Mouse (Mus musculus) c-Kit-positive CD71-positive TER-119-positive erythroid progenitor cells, embryonic 14.5 days (primary cell): ENCODE results near the gene Rpl18.

Source experiments
- DNase-seq: peaks from one replicate; pipeline ENCODE4 v3.0.0-alpha.2; 2013; ENCODE audit warnings: low spot score

Rpl18 gene

GRCm38 (mm10) chr7:45715090-45715708 lies at the start of gene Rpl18:
TSS of gene Rpl18 (plus strand) at chr7:45715457.
- DNase-seq: peak; percentile 93

GRCm38 (mm10) chr7:45666161-45666560 lies 49.1 kb upstream of the Rpl18 start, which contains the start of gene Fut2:
TSS of gene Fut2 (minus strand) at chr7:45666394.
- DNase-seq: no peak

- DNase-seq: no peak
Observed at GRCm38 (mm10) chr7:45667761-45668160, 47.5 kb upstream of the Rpl18 start.

- DNase-seq: no peak
Observed at GRCm38 (mm10) chr7:45668921-45669320, 46.3 kb upstream of the Rpl18 start.

- DNase-seq: no peak
Observed at GRCm38 (mm10) chr7:45677627-45678295, 37.5 kb upstream of the Rpl18 start.

- no peak for DNase-seq
Observed at GRCm38 (mm10) chr7:45678513-45678912, 36.7 kb upstream of the Rpl18 start.

GRCm38 (mm10) chr7:45679966-45680621 lies 35.2 kb upstream of the Rpl18 start:
- no peak for DNase-seq

- no peak for DNase-seq
Observed at GRCm38 (mm10) chr7:45681046-45681736, 34.1 kb upstream of the Rpl18 start.

GRCm38 (mm10) chr7:45682144-45683126 lies 32.8 kb upstream of the Rpl18 start:
- DNase-seq: peak; percentile 73

GRCm38 (mm10) chr7:45683396-45684050 lies 31.7 kb upstream of the Rpl18 start, which contains the start of gene Ntn5:
TSS of gene Ntn5 (plus strand) at chr7:45684022.
- no peak for DNase-seq

- no peak for DNase-seq
Observed at GRCm38 (mm10) chr7:45685811-45686210, 29.4 kb upstream of the Rpl18 start.

GRCm38 (mm10) chr7:45686841-45687240 lies 28.4 kb upstream of the Rpl18 start:
- DNase-seq: no peak

- DNase-seq: no peak
Observed at GRCm38 (mm10) chr7:45689099-45689498, 26.2 kb upstream of the Rpl18 start.

GRCm38 (mm10) chr7:45689800-45690199 lies 25.5 kb upstream of the Rpl18 start:
- DNase-seq: no peak

GRCm38 (mm10) chr7:45692364-45692763 lies 22.9 kb upstream of the Rpl18 start:
- DNase-seq: no peak

- no peak for DNase-seq
Observed at GRCm38 (mm10) chr7:45693921-45694591, 21.2 kb upstream of the Rpl18 start, which contains the start of gene Sec1. TSS of gene Sec1 (minus strand) at chr7:45694402.

- no peak for DNase-seq
Observed at GRCm38 (mm10) chr7:45695098-45695497, 20.2 kb upstream of the Rpl18 start.

- DNase-seq: no peak
Observed at GRCm38 (mm10) chr7:45697894-45698293, 17.4 kb upstream of the Rpl18 start.

GRCm38 (mm10) chr7:45699523-45700141 lies 15.6 kb upstream of the Rpl18 start, which contains the start of gene Car11:
TSS of gene Car11 (plus strand) at chr7:45699843.
- DNase-seq: no peak
